Mouse (Mus musculus) heart, adult 11 months (tissue): ENCODE results near the gene Gng2.

Experiments
- DNase-seq: peaks from one replicate; pipeline ENCODE4 v3.0.0; 2022

Gng2 gene

GRCm38 (mm10) chr14:19977271-19978024 is at the start of gene Gng2:
Gng2 (minus strand) TSS chr14:19977627.
- no peak for DNase-seq

DNA sequence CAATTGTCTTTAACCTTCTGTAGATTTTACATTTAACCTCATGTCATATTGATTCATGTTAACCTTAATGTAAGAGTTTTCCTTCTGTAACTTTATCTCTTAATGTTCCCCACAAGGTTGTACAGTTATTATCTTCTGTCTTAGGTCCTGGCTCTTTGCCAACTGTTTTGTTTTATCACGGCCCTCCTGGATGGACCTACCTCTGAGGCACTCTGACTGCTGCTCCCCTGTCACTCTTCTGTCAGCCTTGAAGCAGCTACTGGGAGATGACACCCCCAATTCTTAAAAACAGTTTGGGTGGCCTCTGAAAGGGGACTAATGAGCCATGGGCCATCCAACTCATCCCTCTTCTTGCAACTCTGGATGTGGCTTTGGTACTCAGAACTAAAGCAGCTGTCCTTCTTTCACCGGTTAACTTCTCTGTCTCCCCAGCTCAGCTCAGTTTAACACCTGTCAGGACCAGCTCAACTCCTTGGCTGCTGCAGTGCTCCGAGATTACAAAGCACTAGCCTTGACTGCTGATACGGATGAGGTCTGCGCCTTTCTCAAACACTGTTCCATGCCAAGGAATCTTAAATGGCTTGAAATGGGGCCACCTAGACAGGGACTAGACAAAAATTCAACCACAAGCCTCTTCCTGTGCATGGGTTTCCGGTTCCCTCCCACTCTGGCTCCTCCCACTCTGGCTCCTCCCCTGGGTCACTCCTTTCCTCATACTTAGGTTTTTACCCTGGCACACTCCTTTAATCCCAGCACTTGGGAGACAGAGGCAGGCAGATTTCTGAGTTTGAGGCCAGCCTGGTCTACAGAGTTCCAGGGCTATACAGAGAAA is 47.7 kb upstream of the Gng2 start:
- DNase-seq: peak; percentile 82

GRCm38 (mm10) chr14:20023939-20024338 is 46.5 kb upstream of the Gng2 start:
- peak; percentile 53 for DNase-seq

- DNase-seq: peak; percentile 7
Measured at GRCm38 (mm10) chr14:20019486-20019885, 42.1 kb upstream of the Gng2 start.

GRCm38 (mm10) chr14:20012506-20013275 is 35.3 kb upstream of the Gng2 start:
- DNase-seq: peak; percentile 66

DNA sequence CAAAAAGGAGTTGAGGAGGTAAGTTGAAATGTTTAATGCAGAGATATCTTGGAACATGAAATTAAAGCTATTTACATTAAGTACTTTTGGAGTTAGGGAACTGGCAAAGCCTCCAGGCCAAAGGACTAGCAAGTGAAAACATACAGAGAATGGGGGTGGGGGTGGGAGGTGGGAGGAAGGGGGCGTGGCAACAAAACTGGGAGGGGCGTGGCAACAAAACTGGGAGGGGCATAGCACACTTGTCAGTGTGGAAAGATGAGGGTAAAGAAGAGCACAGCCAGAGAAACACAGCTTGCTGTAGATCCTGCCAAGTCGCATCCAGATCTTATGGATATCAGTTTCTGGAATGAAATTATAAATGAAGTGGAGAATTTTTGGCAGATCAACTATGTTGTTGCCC is 30.0 kb upstream of the Gng2 start:
- DNase-seq: no peak

- peak; percentile 9 for DNase-seq
Measured at GRCm38 (mm10) chr14:20004777-20005289, 27.4 kb upstream of the Gng2 start.

GRCm38 (mm10) chr14:19996853-19997252 is 19.4 kb upstream of the Gng2 start:
- DNase-seq: peak; percentile 43

GRCm38 (mm10) chr14:19995943-19996342 is 18.5 kb upstream of the Gng2 start:
- DNase-seq: peak; percentile 12

- DNase-seq: peak; percentile 45
Measured at GRCm38 (mm10) chr14:19994068-19994467, 16.6 kb upstream of the Gng2 start.

- peak; percentile 36 for DNase-seq
Measured at GRCm38 (mm10) chr14:19993570-19993883, 16.1 kb upstream of the Gng2 start.

GRCm38 (mm10) chr14:19992873-19993569 is 15.6 kb upstream of the Gng2 start:
- peak; percentile 44 for DNase-seq

GRCm38 (mm10) chr14:19991861-19992260 is 14.4 kb upstream of the Gng2 start:
- DNase-seq: peak; percentile 84

DNA sequence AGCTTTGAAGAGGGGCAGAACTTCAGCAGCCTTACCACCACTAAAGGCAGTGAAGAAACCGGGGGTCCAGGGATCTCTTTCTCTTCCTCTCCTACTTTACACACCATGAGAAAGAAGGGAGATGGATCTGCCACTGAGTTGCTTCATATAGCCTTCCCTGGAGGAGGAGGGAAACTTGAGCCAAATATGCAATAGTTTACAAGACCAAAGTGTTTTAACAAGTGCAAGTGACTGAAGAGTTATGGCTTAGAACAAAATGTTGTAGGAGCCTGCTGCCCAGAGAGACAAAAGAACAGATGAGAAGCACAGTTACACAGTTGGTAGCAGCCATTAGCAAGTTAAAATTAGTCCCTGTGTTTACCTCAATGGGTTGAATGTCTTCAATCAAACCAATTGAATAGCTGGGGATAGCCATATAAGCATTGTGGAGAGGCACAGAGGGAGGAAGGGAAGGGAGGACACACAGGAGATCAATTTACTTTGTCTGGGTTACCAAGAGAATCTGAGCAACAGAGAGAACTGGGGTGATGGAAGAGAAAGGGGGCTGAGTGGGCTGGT is 13.1 kb upstream of the Gng2 start:
- DNase-seq: peak; percentile 28

- peak; percentile 72 for DNase-seq
Measured at GRCm38 (mm10) chr14:19988410-19988809, 11.0 kb upstream of the Gng2 start.

DNA sequence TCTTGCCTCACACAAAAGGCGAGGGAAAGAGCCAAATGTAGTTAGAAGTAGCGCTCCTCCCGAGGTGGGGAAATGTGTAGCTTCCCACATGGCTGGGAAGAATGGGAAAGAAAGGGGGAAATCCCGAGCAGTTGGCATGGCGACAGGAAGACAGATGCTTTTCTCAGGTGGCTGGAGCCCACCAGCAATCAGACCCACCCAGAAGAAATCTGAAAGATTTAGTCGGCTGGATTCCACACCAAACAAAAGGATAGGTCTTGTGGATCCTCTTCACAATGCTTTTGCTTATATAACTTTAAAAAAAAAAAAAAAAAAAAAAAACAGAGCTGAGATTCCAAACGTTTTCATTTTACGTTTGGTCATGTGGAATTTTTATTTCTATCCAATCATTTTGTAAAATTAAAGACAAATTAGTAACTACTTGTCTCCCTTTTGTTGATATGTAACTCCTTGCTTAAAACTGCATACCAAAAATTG is 10.0 kb upstream of the Gng2 start:
- DNase-seq: no peak

- peak; percentile 96 for DNase-seq
Measured at GRCm38 (mm10) chr14:19986614-19987357, 9.4 kb upstream of the Gng2 start.

DNA sequence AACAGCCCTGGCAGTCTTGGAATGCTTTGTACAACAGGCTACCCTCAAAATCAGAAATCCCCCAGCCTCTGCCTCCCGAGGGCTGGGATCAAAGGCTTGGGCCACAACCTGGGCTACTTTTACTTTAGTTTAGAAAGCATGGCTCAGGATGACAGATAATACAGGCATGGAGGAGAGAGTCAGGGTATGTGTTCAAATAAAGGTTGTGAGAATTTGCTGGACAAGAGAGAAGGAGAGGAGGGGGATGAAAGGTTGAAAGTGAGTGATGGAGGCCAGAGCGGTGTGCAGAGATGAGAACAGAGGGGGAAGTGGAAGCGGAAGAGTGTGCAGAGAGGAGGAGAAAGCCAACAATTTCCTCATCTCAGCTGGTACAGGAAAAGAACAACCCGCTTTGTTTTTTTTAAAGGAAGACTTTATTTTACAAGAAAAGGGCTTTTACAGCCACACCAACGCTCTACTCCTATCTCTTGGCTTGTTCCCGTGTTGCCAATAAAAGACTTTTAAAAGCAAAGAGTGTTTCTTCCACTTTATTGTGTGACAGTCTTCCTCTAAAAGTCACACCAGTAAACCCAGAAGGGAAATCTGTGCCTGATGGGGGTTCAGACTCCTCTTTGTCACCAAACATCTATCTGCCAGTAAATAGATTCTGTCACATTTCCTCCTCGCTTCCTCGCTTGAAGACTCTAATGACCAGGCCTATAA is 8.6 kb upstream of the Gng2 start:
- DNase-seq: peak; percentile 89

DNA sequence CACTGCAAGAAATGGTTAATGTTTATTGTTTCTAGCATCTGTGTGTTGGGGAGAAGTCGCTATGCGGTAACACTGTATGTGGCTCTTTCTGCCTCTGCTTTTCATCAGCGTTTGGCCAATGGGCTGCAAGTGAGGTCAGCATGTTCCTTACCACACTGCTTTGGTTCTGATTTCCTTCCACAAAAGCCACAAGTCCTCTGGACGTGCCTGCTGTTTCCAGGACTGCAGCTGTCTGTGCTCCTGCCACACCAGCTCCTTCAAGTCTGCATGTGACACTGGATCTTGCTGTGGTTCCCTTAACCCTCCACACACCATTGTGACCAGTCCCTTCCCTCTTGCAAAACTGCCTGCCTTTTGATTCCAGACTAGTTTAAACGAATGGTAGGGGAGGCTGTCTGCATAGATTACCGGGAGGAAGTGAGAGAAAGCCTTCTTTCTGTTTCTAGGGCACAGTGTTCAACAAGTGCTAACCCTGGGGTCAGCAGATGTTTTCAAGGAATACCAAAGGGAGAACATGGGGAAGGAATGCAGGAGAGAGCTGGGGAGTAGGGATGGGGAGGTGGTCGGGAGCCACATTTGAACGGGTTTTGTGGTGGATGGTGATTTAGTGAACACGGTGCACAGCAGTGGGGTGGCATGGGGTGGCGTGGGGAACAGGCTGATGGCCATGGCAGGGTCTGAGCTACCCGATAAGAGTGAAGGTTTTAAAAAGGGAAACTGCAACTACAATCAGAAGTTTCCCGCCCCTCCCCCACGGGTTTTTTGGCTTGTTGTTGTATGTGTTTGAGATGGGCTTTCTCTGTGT is 7.9 kb upstream of the Gng2 start:
- peak; percentile 99 for DNase-seq
